Mouse (Mus musculus) heart, embryonic 14.5 days (tissue): ENCODE results near the gene Hivep3. TPM values are rescaled to one million over a fixed set of nuclear protein-coding genes. Genes with fewer than 3 reads are reported as not detected.

ENCODE experiments used
- ATAC-seq: fragments of 200-750 bp; cut with Nextera tagmentation; 2 replicates; pipeline ENCODE4 v1.8.0; 2017; ENCODE audit warnings: low read depth, moderate TSS enrichment; ENCODE audit not compliant: insufficient number of reproducible peaks, insufficient read depth, low FRiP score
- H3K27ac ChIP-seq, 2 experiments: fragments of 200-500 bp in 1 of 2; fragments of 300-500 bp in 1 of 2; sonication (generic) in 1 of 2; replicated peaks in 1 of 2; 2 replicates each; pipeline ENCODE4 v1.5.1; 2012 to 2014; ENCODE audit warnings: low read depth in 2 of 2, low read length in 2 of 2, control low read depth in 1 of 2, mild to moderate bottlenecking in 1 of 2, mixed read lengths in 1 of 2; ENCODE audit not compliant: control insufficient read depth in 1 of 2, insufficient read depth in 1 of 2
- H3K27me3 ChIP-seq: fragments of 300-500 bp; sonication (generic); 2 replicates; pipeline ENCODE4 v1.6.1; 2014; ENCODE audit warnings: mild to moderate bottlenecking, low read length, control low read depth; ENCODE audit not compliant: control insufficient read depth, insufficient read depth
- H3K36me3 ChIP-seq: fragments of 300-500 bp; sonication (generic); 2 replicates; pipeline ENCODE4 v1.6.1; 2014; ENCODE audit warnings: mild to moderate bottlenecking, control low read depth, low read length, mixed read lengths; ENCODE audit not compliant: control insufficient read depth, insufficient read depth
- H3K4me1 ChIP-seq, 2 experiments: fragments of 200-500 bp in 1 of 2; fragments of 300-500 bp in 1 of 2; sonication (generic) in 1 of 2; 2 replicates each; pipeline ENCODE4 v1.6.1; 2012 to 2014; ENCODE audit warnings: low read length in 2 of 2, control low read depth in 1 of 2, mixed read lengths in 1 of 2; ENCODE audit not compliant: control insufficient read depth in 2 of 2, insufficient read depth in 2 of 2
- H3K4me2 ChIP-seq: fragments of 300-500 bp; sonication (generic); 2 replicates; pipeline ENCODE4 v1.6.1; 2014; ENCODE audit warnings: mild to moderate bottlenecking, low read length
- H3K4me3 ChIP-seq, 2 experiments: fragments of 200-500 bp in 1 of 2; fragments of 300-500 bp in 1 of 2; sonication (generic) in 1 of 2; 2 replicates each; pipeline ENCODE4 v1.5.1; 2012 to 2014; ENCODE audit warnings: low read length in 2 of 2, mild to moderate bottlenecking in 2 of 2, control low read depth in 1 of 2, low read depth in 1 of 2, moderate library complexity in 1 of 2; ENCODE audit not compliant: control insufficient read depth in 1 of 2, insufficient read depth in 1 of 2
- H3K9ac ChIP-seq: fragments of 300-500 bp; sonication (generic); 2 replicates; pipeline ENCODE4 v1.6.1; 2014; ENCODE audit warnings: mild to moderate bottlenecking, low read length
- H3K9me3 ChIP-seq: fragments of 300-500 bp; sonication (generic); 2 replicates; pipeline ENCODE4 v1.6.1; 2016; ENCODE audit warnings: low read length, control low read depth; ENCODE audit not compliant: control insufficient read depth
- WGBS: fragments of 180-500 bp; shearing (Covaris S2); extraction: QIAGEN DNeasy Blood & Tissue Kit; methylation state at CpG from one replicate; pipeline ENCODE4 v1.1.7; 2014; 5-methylcytosine and 5-hydroxymethylcytosine counted together
- polyA plus RNA-seq: library from polyadenylated mRNA; unstranded; fragments of >200 nt; fragmentation: Nextera tagmentation; extraction: Ambion mirVana; gene quantifications from 2 replicates; pipeline ENCODE4 v1.2.1, GENCODE M21; 2014

Gene Hivep3
- polyA plus RNA-seq, 1 experiment from 2014 or later = 6.8 TPM

DNA sequence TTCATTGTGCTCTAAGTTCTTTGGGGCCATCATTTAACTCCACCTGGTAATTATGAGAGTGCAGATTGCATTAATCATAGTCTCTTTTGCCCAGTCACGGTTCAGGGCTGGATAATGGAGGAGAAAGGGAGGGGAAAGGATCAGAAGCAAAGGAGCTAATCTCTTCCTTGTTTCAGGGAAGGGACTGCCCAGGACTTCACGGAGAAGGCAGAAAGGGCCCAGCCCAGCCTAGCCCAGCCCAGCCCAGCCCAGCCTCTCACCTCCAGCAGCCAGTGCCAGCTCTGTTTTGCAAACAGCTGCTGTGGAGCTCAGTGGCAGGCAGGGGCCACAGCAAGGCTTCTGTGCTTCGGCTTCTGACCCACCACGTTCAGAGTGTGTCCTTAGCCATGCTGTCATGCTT, 180.6 kb downstream of the Hivep3 start:
- no peaks in the 10 kb centered on the region for H3K27me3 ChIP-seq
- ATAC-seq = no peak
- H3K4me1 ChIP-seq = peaks cover 0 to 3% of the 10 kb centered on the region in 2 experiments; a peak in 1 of 4 replicates
- no peaks in the 10 kb centered on the region for H3K9me3 ChIP-seq
- no peak overlapping the region for H3K4me3 ChIP-seq
- 38% methylated on average over 4 of the region's 4 CpGs for WGBS
- H3K27ac ChIP-seq = no peak overlapping the region
- H3K36me3 ChIP-seq = no peaks in the 10 kb centered on the region
- H3K9ac ChIP-seq = no peak overlapping the region
- H3K4me2 ChIP-seq = no peak overlapping the region

DNA sequence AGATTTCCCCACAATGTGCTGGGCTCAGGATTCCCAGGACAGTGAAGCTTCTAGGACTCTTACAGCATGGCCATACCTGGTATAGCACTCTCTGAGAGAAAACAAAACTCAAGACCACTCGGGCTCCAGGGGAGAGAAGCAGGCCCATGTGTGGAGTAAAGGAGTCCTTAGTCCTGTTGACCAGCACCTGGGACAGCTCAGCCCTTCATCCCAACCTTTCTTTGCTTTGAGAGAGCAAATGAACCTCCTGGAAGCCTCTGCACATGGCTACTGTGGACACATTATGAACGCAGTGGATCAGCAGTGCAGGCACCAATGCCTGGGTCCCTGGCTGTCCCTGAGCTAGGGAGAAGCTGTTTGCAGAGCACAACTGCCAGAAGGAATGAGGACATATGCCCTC, 181.5 kb downstream of the Hivep3 start:
- no peaks in the 10 kb centered on the region for H3K27me3 ChIP-seq
- no peak for ATAC-seq
- WGBS = 72% methylated on average over 2 of the region's 2 CpGs

DNA sequence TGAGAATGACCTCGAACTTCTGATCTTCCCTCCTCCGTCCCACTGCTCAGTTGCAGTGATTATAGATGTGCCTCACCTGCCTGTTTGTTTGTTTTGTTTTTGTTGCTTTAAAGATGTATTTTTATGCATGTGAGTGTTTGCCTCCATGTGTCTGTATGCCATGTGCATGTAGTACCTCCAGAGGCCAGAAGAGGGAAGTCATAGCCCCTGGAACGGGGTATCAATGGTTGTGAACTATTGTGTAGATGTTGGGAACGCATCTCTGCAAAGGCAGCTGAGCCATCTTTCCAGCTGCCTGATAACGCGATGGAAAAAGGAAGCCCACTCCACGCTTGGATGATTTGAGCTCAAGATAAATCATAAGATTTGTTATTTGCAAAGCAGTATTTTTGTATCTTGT, 183.9 kb downstream of the Hivep3 start:
- H3K4me3 ChIP-seq = no peak overlapping the region
- WGBS = 68% methylated on average over 7 of the region's 7 CpGs
- no peaks in the 10 kb centered on the region for H3K4me1 ChIP-seq
- H3K9me3 ChIP-seq = no peaks in the 10 kb centered on the region
- no peaks in the 10 kb centered on the region for H3K27me3 ChIP-seq
- H3K27ac ChIP-seq = no peak overlapping the region
- no peak overlapping the region for H3K4me2 ChIP-seq
- no peak overlapping the region for H3K9ac ChIP-seq
- no peak for ATAC-seq
- H3K36me3 ChIP-seq = no peaks in the 10 kb centered on the region

More for the DNA sequence above, 181.5 kb downstream of the Hivep3 start:
- Histone ChIP-seq H3K4me1 (peaks cover 0 to 3% of the 10 kb centered on the region in 2 experiments; a peak in 1 of 4 replicates), H3K27ac (no peak overlapping the region), H3K4me3 (no peak overlapping the region), H3K9me3 (no peaks in the 10 kb centered on the region), H3K9ac (no peak overlapping the region), H3K4me2 (no peak overlapping the region), H3K36me3 (no peaks in the 10 kb centered on the region)

DNA sequence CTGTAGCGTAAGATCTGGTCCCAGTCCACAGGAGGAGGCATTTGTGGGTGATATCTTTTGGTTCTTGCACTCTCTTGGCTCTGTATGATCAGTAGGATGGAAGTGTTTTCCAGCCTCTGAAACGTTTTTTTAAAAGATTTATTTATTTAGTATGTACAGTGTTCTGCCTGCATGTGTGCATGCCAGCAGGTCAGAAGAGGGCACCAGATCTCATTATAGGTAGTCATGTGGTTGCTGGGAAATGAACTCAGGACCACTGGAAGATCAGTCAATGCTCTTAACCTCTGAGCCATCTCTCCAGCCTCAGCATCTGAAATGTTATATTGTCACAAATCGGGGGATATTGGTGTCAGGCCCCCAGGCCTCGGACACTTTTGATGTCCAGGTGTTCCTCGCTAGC, 185.8 kb downstream of the Hivep3 start:
- H3K9me3 ChIP-seq = peaks cover 7% of the 10 kb centered on the region; the same call in 1 of the 2 replicates
- no peaks in the 10 kb centered on the region for H3K4me1 ChIP-seq
- no peak overlapping the region for H3K27ac ChIP-seq
- no peak for ATAC-seq
- no peaks in the 10 kb centered on the region for H3K27me3 ChIP-seq
- no peak overlapping the region for H3K4me3 ChIP-seq
- no peak overlapping the region for H3K9ac ChIP-seq
- H3K4me2 ChIP-seq = no peak overlapping the region
- WGBS = 74% methylated on average over 5 of the region's 5 CpGs
- H3K36me3 ChIP-seq = no peaks in the 10 kb centered on the region

DNA sequence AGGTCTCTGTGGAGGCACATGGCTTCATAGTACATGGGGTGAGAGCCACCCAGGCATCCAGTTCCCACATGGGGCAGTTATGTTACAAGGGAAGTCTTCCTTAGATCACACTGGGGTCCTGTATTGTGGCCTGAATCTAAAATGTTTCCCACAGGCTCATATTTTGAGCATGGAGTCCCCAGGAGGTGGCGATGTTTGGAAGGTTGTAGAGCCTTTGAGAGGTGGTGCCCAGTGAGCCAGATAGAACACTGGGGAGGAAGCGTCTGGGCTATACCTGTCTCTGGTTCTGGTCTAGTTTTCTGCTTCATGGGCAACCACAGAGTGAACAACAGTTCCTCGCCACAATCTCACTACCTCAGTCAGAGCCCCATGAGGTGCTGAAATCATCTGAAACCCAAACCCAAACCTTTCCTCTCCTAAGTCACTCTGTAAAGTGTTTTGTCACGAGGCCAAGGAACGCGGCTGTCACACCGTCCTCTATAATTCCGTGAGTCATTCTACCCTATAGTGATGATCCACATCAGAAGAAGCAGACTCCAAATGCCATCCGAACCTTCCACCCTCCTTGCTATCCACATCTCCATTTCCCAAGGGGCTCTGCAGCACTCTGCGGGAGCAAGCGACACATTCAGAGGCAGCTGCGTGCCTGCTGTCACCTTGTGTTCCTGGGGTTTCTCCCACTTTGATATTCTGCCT, 187.6 kb downstream of the Hivep3 start:
- no peak overlapping the region for H3K4me3 ChIP-seq
- peaks cover 10% of the 10 kb centered on the region; the same call in 1 of the 2 replicates for H3K9me3 ChIP-seq
- H3K4me1 ChIP-seq = no peaks in the 10 kb centered on the region
- H3K4me2 ChIP-seq = no peak overlapping the region
- H3K36me3 ChIP-seq = no peaks in the 10 kb centered on the region
- 78% methylated on average over 12 of the region's 12 CpGs for WGBS
- no peak overlapping the region for H3K27ac ChIP-seq
- H3K9ac ChIP-seq = no peak overlapping the region
- H3K27me3 ChIP-seq = no peaks in the 10 kb centered on the region
- no peak for ATAC-seq

DNA sequence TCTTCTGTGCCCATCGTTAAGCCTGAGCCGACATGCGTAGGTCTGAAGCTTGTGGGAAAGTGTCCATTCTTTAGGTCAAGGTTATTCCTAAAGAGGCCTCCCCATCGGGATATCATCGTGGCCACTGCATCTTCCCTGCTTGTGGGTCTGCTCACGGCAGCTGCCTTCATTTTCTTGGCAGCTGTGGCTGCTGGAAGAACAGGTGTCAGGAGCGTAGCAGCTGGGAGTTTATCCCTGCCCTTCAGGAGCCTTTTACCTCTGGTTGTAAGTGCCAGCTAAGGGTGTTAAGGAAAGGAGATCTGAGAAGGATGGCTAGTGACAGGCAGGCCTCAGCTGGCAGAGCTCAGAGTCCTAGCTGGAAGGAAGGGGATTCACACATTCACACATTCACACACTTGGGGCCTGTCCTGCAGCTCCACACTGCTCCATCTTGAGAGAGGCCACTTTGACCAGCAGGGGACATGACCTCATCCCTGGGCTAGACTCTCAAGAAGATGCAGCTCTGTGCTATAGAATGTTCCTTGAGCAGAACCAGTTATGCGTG, 188.2 kb downstream of the Hivep3 start:
- H3K9ac ChIP-seq = no peak overlapping the region
- H3K27ac ChIP-seq = no peak overlapping the region
- WGBS = 72% methylated on average over 8 of the region's 8 CpGs
- peaks cover 10% of the 10 kb centered on the region; the same call in 1 of the 2 replicates for H3K9me3 ChIP-seq
- H3K27me3 ChIP-seq = no peaks in the 10 kb centered on the region
- ATAC-seq = no peak
- H3K4me2 ChIP-seq = no peak overlapping the region
- no peaks in the 10 kb centered on the region for H3K36me3 ChIP-seq
- no peak overlapping the region for H3K4me3 ChIP-seq
- no peaks in the 10 kb centered on the region for H3K4me1 ChIP-seq

DNA sequence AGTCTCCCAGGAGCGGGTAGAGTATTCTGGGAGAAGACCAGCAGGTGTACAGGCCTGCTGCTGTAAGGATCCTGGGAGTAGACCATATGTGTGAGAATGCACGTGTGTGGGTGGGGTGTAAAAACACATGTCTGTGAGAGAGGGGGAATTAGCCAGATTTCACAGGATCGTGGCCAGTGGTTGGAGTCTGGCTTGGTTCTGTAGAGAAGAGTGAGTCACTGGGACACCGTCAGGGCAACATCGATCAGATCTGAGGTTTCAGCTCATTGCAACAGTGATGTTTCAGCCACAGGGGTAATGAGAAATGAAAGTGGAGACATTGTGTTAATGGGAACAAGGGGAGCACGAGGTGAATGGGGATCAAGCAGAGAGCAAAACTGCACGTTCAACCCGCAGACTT, 189.4 kb downstream of the Hivep3 start:
- WGBS = 87% methylated on average over 8 of the region's 8 CpGs
- Histone ChIP-seq H3K27ac (no peak overlapping the region), H3K4me1 (no peaks in the 10 kb centered on the region), H3K4me3 (no peak overlapping the region), H3K9ac (no peak overlapping the region), H3K27me3 (no peaks in the 10 kb centered on the region), H3K36me3 (no peaks in the 10 kb centered on the region), H3K4me2 (no peak overlapping the region), H3K9me3 (peaks cover 10% of the 10 kb centered on the region; the same call in 1 of the 2 replicates)
- no peak for ATAC-seq
